Mouse (Mus musculus) forebrain, postnatal 0 days (tissue): ENCODE results near the gene Gmeb1. TPM values are rescaled to one million over a fixed set of nuclear protein-coding genes. Genes with fewer than 3 reads are reported as not detected.
"Not testable (repeated sequence)": the region's sequence is repeated elsewhere in the genome, so short reads cannot be mapped to it uniquely, and the experiment has no call there.

Experiments used
- ATAC-seq: fragments of 200-750 bp; cut with Nextera tagmentation; 2 replicates; pipeline ENCODE4 v1.8.0; 2017; ENCODE audit warnings: mild to moderate bottlenecking, moderate library complexity
- DNase-seq: peaks from one replicate; pipeline ENCODE4 v3.0.0-alpha.2; 2015
- H3K27ac ChIP-seq: fragments of 300-500 bp; sonication (generic); 2 replicates; pipeline ENCODE4 v1.5.1; 2014; ENCODE audit warnings: low read depth, mild to moderate bottlenecking, antibody characterized with exemption, low read length, moderate library complexity, mixed read lengths
- H3K27me3 ChIP-seq: fragments of 300-500 bp; sonication (generic); 2 replicates; pipeline ENCODE4 v1.6.1; 2014; ENCODE audit warnings: mild to moderate bottlenecking, low read length, mixed read lengths; ENCODE audit not compliant: insufficient read depth
- H3K36me3 ChIP-seq: fragments of 300-500 bp; sonication (generic); 2 replicates; pipeline ENCODE4 v1.6.1; 2014; ENCODE audit warnings: mild to moderate bottlenecking, moderate library complexity; ENCODE audit not compliant: insufficient read depth
- H3K4me1 ChIP-seq: fragments of 300-500 bp; sonication (generic); 2 replicates; pipeline ENCODE4 v1.6.1; 2014; ENCODE audit warnings: antibody characterized with exemption; ENCODE audit not compliant: insufficient read depth
- H3K4me2 ChIP-seq: fragments of 300-500 bp; sonication (generic); 2 replicates; pipeline ENCODE4 v1.6.1; 2014; ENCODE audit warnings: low read depth, mild to moderate bottlenecking, moderate library complexity
- H3K4me3 ChIP-seq: fragments of 300-500 bp; sonication (generic); 2 replicates; pipeline ENCODE4 v1.5.1; 2014; ENCODE audit warnings: low read depth, low read length, mixed read lengths
- H3K9ac ChIP-seq: fragments of 300-500 bp; sonication (generic); 2 replicates; pipeline ENCODE4 v1.6.1; 2014; ENCODE audit warnings: mild to moderate bottlenecking
- H3K9me3 ChIP-seq: fragments of 300-500 bp; sonication (generic); 2 replicates; pipeline ENCODE4 v1.6.1; 2016; ENCODE audit warnings: low read length
- CTCF ChIP-seq: sonication (generic); IDR thresholded peaks from 2 replicates; pipeline ENCODE4 v1.5.1; 2016; ENCODE audit warnings: antibody characterized with exemption, control low read depth, low read depth
- WGBS: fragments of 180-500 bp; shearing (Covaris S2); extraction: QIAGEN DNeasy Blood & Tissue Kit; methylation state at CpG from one replicate; pipeline ENCODE4 v1.1.7; 2014; 5-methylcytosine and 5-hydroxymethylcytosine counted together
- polyA plus RNA-seq: library from polyadenylated mRNA; unstranded; fragments of >200 nt; fragmentation: Nextera tagmentation; extraction: Ambion mirVana; gene quantifications from 2 replicates; pipeline ENCODE4 v1.2.1, GENCODE M21; 2015
- total RNA-seq: library from RNA; depleted of rRNA; stranded (reverse); fragments of >200 nt; gene quantifications from 2 replicates; pipeline ENCODE4 v1.2.3, GENCODE M21; 2014; rRNA removed

Gene Gmeb1
- total RNA-seq: 17.1 and 21.3 TPM in 2 replicates
- 18.0 and 34.0 TPM in 2 replicates for polyA plus RNA-seq

GRCm38 (mm10) chr4:132261514-132262357, at the start of gene Gmeb1:
Gmeb1 (minus strand) TSS chr4:132261602.
- Histone ChIP-seq H3K36me3 (no peaks in the 10 kb centered on the region), H3K4me3 (peak within 1 kb of the TSS; percentile 86), H3K27me3 (no peaks in the 10 kb centered on the region), H3K9ac (peak within 1 kb of the TSS; percentile 87), H3K4me1 (peaks cover 13% of the 10 kb centered on the region; the same call in 1 of the 2 replicates), H3K9me3 (no peaks in the 10 kb centered on the region), H3K4me2 (peak within 1 kb of the TSS; percentile 75), H3K27ac (peak within 1 kb of the TSS; percentile 92)
- ATAC-seq (peak; percentile 94), DNase-seq (peak; percentile 88)
- no peak for TF ChIP-seq CTCF
- 16% methylated on average over 40 of the region's 49 CpGs for WGBS

- Histone ChIP-seq H3K4me3 (peak overlapping the region; percentile 76), H3K36me3 (peaks cover 32% of the 10 kb centered on the region), H3K9ac (peak overlapping the region; percentile 97), H3K27ac (peak overlapping the region; percentile 97), H3K4me2 (peak overlapping the region; percentile 81), H3K27me3 (no peaks in the 10 kb centered on the region), H3K4me1 (peaks cover 12% of the 10 kb centered on the region; the same call in 1 of the 2 replicates), H3K9me3 (no peaks in the 10 kb centered on the region)
- no peak for ATAC-seq
- 29% methylated on average over 10 of the region's 10 CpGs for WGBS
- DNase-seq: no peak
- peak; percentile 61 for TF ChIP-seq CTCF
Measured at GRCm38 (mm10) chr4:132309849-132310472, 48.6 kb upstream of the Gmeb1 start.

- Histone ChIP-seq H3K27ac (peak overlapping the region; percentile 97), H3K27me3 (no peaks in the 10 kb centered on the region), H3K4me3 (peak overlapping the region; percentile 76), H3K36me3 (peaks cover 32% of the 10 kb centered on the region), H3K9ac (peak overlapping the region; percentile 97), H3K4me2 (peak overlapping the region; percentile 81), H3K4me1 (peaks cover 12% of the 10 kb centered on the region; the same call in 1 of the 2 replicates), H3K9me3 (no peaks in the 10 kb centered on the region)
- no peak for TF ChIP-seq CTCF
- DNase-seq (peak; percentile 73), ATAC-seq (peak; percentile 32; the same call in 1 of the 2 replicates)
- WGBS: 2% methylated on average over 15 of the region's 15 CpGs
Measured at GRCm38 (mm10) chr4:132309140-132309848, 47.9 kb upstream of the Gmeb1 start.

- ATAC-seq (peak; percentile 95), DNase-seq (peak; percentile 95)
- Histone ChIP-seq H3K27me3 (no peaks in the 10 kb centered on the region), H3K4me3 (peak overlapping the region; percentile 76), H3K9me3 (no peaks in the 10 kb centered on the region), H3K4me2 (peak overlapping the region; percentile 81), H3K27ac (peak overlapping the region; percentile 97), H3K36me3 (peaks cover 25% of the 10 kb centered on the region), H3K9ac (peak overlapping the region; percentile 97), H3K4me1 (peaks cover 12% of the 10 kb centered on the region; the same call in 1 of the 2 replicates)
- 0 out of 2 replicates have a peak, but pooled peaks have one; percentile 17 for TF ChIP-seq CTCF
- WGBS: 1% methylated on average over 41 of the region's 41 CpGs
Measured at GRCm38 (mm10) chr4:132308437-132309139, 47.2 kb upstream of the Gmeb1 start.

GRCm38 (mm10) chr4:132306004-132306403, 44.6 kb upstream of the Gmeb1 start:
- peaks cover 12% of the 10 kb centered on the region for H3K36me3 ChIP-seq
- peaks cover 12% of the 10 kb centered on the region; the same call in 1 of the 2 replicates for H3K4me1 ChIP-seq
- no peaks in the 10 kb centered on the region for H3K27me3 ChIP-seq
- ATAC-seq: no peak
- H3K9ac ChIP-seq: no peak overlapping the region
- no peak overlapping the region for H3K4me3 ChIP-seq
- WGBS: 70% methylated on average over 6 of the region's 6 CpGs
- H3K27ac ChIP-seq: no peak overlapping the region
- no peak overlapping the region for H3K4me2 ChIP-seq
- no peak for DNase-seq
- no peak for TF ChIP-seq CTCF
- H3K9me3 ChIP-seq: no peaks in the 10 kb centered on the region

GRCm38 (mm10) chr4:132305276-132305675, 43.9 kb upstream of the Gmeb1 start:
- 85% methylated on average over 8 of the region's 8 CpGs for WGBS
- H3K27me3 ChIP-seq: no peaks in the 10 kb centered on the region
- DNase-seq: no peak
- TF ChIP-seq CTCF: no peak
- no peak overlapping the region for H3K4me3 ChIP-seq
- no peak for ATAC-seq
- peaks cover 8% of the 10 kb centered on the region; the same call in 1 of the 2 replicates for H3K4me1 ChIP-seq
- no peaks in the 10 kb centered on the region for H3K9me3 ChIP-seq
- H3K36me3 ChIP-seq: peaks cover 4% of the 10 kb centered on the region; the same call in 1 of the 2 replicates
- no peak overlapping the region for H3K27ac ChIP-seq
- no peak overlapping the region for H3K4me2 ChIP-seq
- no peak overlapping the region for H3K9ac ChIP-seq

GRCm38 (mm10) chr4:132303484-132303883, 42.1 kb upstream of the Gmeb1 start:
- H3K4me1 ChIP-seq, H3K36me3 ChIP-seq: not testable (repeated sequence)
- H3K9ac ChIP-seq: peak overlapping the region; percentile 51; the same call in 1 of the 2 replicates

More at GRCm38 (mm10) chr4:132303484-132303883, 42.1 kb upstream of the Gmeb1 start:
- not testable (repeated sequence) for DNase-seq, H3K27me3 ChIP-seq, H3K9me3 ChIP-seq, H3K27ac ChIP-seq, ATAC-seq
- peak overlapping the region; percentile 39 for H3K4me3 ChIP-seq
- peak overlapping the region; percentile 54 for H3K4me2 ChIP-seq
- 46% methylated on average over 6 of the region's 6 CpGs for WGBS
